17 mouse cellular contexts compared by ENCODE assay signal in genomic region chr1:125624376-125625076, GRCm38 (mm10). TPM values are rescaled to one million over a fixed set of nuclear protein-coding genes. Genes with fewer than 3 reads are reported as not detected.
"Had no signal": no experiment of that assay in that cellular context is flagged by ENCODE, and none has a peak within 500 bp of the region (broad histone marks: within the 10 kb centered on the region; RNA-seq: fewer than 3 reads in every experiment).

No protein-coding gene starts in this region.

- H3K27ac ChIP-seq: limb, embryonic 10.5 days; liver, embryonic 15.5 days; macrophage; neural tube, embryonic 12.5 days had no signal

- H3K27me3 ChIP-seq: liver, embryonic 15.5 days; megakaryocyte, embryonic 14.5 days; neural tube, embryonic 12.5 days had no signal

- H3K9ac ChIP-seq: liver, embryonic 15.5 days; neural tube, embryonic 12.5 days had no signal

- H3K4me3 ChIP-seq: limb, embryonic 10.5 days; liver, embryonic 15.5 days; megakaryocyte, embryonic 14.5 days; neural tube, embryonic 12.5 days had no signal

- DNase-seq: kidney, adult 11 months; kidney, postnatal 14 days; lung, adult 2 months; midbrain, embryonic 14.5 days; retina, postnatal 1 day; right cerebral cortex, postnatal 4 days; spleen, adult 18-20 months; thymus, adult 18-20 months; thymus, postnatal 14 days had no signal

- H3K4me1 ChIP-seq: limb, embryonic 10.5 days; liver, embryonic 15.5 days; megakaryocyte, embryonic 14.5 days; neural tube, embryonic 12.5 days had no signal

- H3K4me2 ChIP-seq: liver, embryonic 11.5 days; liver, embryonic 15.5 days; neural tube, embryonic 12.5 days had no signal

- H3K36me3 ChIP-seq: limb, embryonic 10.5 days; liver, embryonic 15.5 days; neural tube, embryonic 12.5 days had no signal

- H3K9me3 ChIP-seq: limb, embryonic 10.5 days; liver, embryonic 15.5 days; neural tube, embryonic 12.5 days had no signal

RNA-seq across cellular contexts. Expression of gene Gpr39, which starts 52.3 kb away (rescaled TPM):
- total RNA-seq: left cerebral cortex, adult 18-20 months; monocyte, adult 5-6 weeks had no signal
- polyA plus RNA-seq: limb, embryonic 10.5 days; macrophage; midbrain, embryonic 14.5 days; neural tube, embryonic 12.5 days had no signal
